Mouse (Mus musculus) gastrocnemius, postnatal 36 days (tissue): ENCODE measurements around the gene Map4k3. TPM values are rescaled to one million over a fixed set of nuclear protein-coding genes. Genes with fewer than 3 reads are reported as not detected.
"Not testable (repeated sequence)": the region's sequence is repeated elsewhere in the genome, so short reads cannot be mapped to it uniquely, and the experiment has no call there.

Experiments
- DNase-seq, 2 experiments: peaks; one replicate each; pipeline ENCODE4 v3.0.0; 2022
- intact Hi-C: fragments of 180-260 bp; cut with DNase I; formaldehyde crosslinking; loops from one replicate; pipeline ENCODE4 v1.15.1; 2025
- total RNA-seq, 2 experiments: library from RNA; stranded (reverse); gene quantifications; 2 replicates each; pipeline ENCODE4 v1.2.3; 2021

The Map4k3 gene
- total RNA-seq, 2 experiments from 2014 or later: 10.6 to 14.2 TPM

GRCm38 (mm10) chr17:80546227-80546626, 182.1 kb downstream of the Map4k3 start:
- intact Hi-C loops: no loop called here
- DNase-seq: no peak

- intact Hi-C loops: no loop called here
- no peak for DNase-seq
Observed at GRCm38 (mm10) chr17:80543646-80544045, 184.6 kb downstream of the Map4k3 start.

- intact Hi-C loops: no loop called here
Observed at GRCm38 (mm10) chr17:80537136-80537535, 191.1 kb downstream of the Map4k3 start.

GRCm38 (mm10) chr17:80535633-80536032, 192.7 kb downstream of the Map4k3 start:
- DNase-seq: no peak
- intact Hi-C loops: no loop called here

More at GRCm38 (mm10) chr17:80537136-80537535, 191.1 kb downstream of the Map4k3 start:
- DNase-seq: no peak

DNA sequence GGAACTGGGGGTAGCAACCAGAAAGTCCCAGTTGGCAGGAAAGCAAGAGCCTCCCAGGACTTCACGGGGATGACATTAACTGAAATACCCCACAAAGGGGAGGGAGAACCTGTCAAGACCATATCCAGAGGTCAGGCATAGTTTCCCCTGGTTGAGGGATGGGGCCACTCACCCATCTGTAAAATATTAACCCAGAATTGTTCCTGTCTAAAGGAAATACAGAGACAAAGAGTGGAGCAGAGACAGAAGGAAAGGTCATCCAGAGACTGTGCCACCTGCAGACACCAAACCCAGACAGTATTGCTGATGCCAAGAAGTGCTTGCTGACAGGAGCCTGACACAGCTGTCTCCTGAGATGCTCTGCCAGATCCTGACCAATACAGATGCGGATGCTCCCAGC, 196.9 kb downstream of the Map4k3 start:
- DNase-seq, intact Hi-C loops: not testable (repeated sequence)

Other genes with a start within 250 kb of the Map4k3 start
- gene Sos1, start 248.0 kb downstream of the Map4k3 start, total RNA-seq: 10 to 100 TPM; 13.6 to 14.3 TPM
- gene Cdkl4, start 150.7 kb downstream of the Map4k3 start, total RNA-seq: not detected
- under 1 TPM; 0.25 to 0.26 TPM for gene Tmem178, start 216.1 kb upstream of the Map4k3 start, total RNA-seq